19 mouse cellular contexts compared by ENCODE assay signal in genomic region chr9:60563809-60564208, GRCm38 (mm10).
"Had no signal": no experiment of that assay in that cellular context is flagged by ENCODE, and none has a peak within 500 bp of the region (broad histone marks: within the 10 kb centered on the region; RNA-seq: fewer than 3 reads in every experiment).

No protein-coding gene starts in this region.

- H3K4me3 ChIP-seq: midbrain, embryonic 10.5 days; midbrain, embryonic 12.5 days; myocyte; neural tube, embryonic 13.5 days; neural tube, embryonic 15.5 days had no signal

- DNase-seq: lung, adult 18-20 months; lung, embryonic 14.5 days; lung, postnatal 10 days; lung, postnatal 4 days; midbrain, embryonic 14.5 days; retina, postnatal 1 day; right cerebral cortex, adult 18-20 months; right cerebral cortex, postnatal 25 days; right cerebral cortex, postnatal 4 days; spleen, adult 18-20 months; thymus, adult 2 months; thymus, postnatal 25 days; thymus, postnatal 4 days had no signal

- H3K27me3 ChIP-seq: midbrain, embryonic 12.5 days; neural tube, embryonic 13.5 days; neural tube, embryonic 15.5 days had no signal

- H3K36me3 ChIP-seq: midbrain, embryonic 10.5 days; midbrain, embryonic 12.5 days; neural tube, embryonic 13.5 days; neural tube, embryonic 15.5 days had no signal

- ATAC-seq: midbrain, embryonic 16.5 days had no signal

- H3K9ac ChIP-seq: lung, embryonic 14.5 days; midbrain, embryonic 12.5 days; neural tube, embryonic 13.5 days; neural tube, embryonic 15.5 days had no signal

- H3K4me2 ChIP-seq: lung, embryonic 14.5 days; midbrain, embryonic 12.5 days; neural tube, embryonic 13.5 days; neural tube, embryonic 15.5 days had no signal

- H3K27ac ChIP-seq: midbrain, embryonic 10.5 days; midbrain, embryonic 12.5 days; neural tube, embryonic 13.5 days had no signal

- H3K9me3 ChIP-seq: midbrain, embryonic 10.5 days; midbrain, embryonic 12.5 days; neural tube, embryonic 13.5 days; neural tube, embryonic 15.5 days had no signal
